Mouse (Mus musculus): ENCODE data around the gene Sumo2. TPM values are rescaled to one million over a fixed set of nuclear protein-coding genes. Genes with fewer than 3 reads are reported as not detected.
"Not testable (repeated sequence)": the region's sequence is repeated elsewhere in the genome, so short reads cannot be mapped to it uniquely, and the experiment has no call there.

Sumo2 gene
- polyA plus RNA-seq, 1 experiment, result 75.3 TPM

DNA sequence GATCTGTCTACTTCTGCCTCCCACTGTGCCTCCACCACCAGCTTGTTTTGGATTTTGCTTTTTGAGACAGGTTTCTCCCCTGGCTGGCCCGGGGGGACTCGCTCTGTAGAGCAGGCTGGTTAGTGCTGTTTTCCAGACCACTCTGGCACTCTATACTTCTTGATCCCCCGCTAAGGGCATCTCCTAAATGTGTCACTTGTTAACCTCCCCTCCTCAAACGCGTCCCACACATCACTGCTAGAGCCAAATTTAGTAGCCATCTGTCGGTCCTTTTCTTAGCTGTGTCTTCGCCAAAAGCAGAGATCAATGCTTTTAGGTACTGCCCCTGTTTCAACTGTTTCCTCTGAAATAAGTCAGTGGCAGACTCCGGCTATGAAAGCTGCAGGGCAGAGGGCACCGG lies 17.4 kb downstream of the Sumo2 start:
- no peak for DNase-seq (ENCODE audit: low read depth)

DNA sequence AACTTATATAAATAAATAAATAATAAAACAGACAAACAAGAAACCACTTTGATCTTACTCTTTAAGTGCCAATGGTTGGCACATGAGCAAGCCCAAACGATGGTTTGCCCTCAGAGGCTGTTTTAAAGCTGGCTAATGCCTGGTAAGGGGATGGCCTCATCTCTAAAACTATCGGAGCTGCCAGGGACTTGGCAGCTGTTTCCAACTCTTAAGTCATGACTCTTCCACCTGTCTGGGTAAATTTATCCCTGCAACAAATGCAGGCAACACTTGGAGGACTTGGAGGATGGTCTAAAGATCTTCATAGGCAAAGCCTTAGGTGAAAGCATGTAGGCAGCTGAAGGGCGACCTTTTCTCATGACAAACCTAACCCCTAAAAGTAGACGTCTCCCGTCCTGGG lies 19.1 kb downstream of the Sumo2 start:
- no peak for DNase-seq (ENCODE audit: low read depth)

DNA sequence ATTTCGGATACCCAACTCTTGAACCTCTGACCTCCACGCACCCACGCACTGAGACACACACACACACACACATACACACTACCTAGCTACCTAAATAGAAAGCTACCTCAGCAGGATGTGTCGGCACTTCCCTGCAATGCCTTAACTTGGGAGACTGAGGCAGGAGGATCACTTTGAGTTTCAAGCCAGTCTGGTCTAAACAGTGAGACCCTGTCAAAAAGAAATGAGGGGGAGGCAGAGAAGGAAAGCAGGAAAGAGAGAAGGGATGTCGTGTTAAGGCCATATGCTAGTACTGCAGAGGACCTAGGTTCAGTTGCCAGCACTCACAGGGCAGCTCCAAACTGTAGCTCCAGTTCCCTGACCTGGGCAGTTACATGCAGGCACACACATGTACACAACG lies 21.1 kb downstream of the Sumo2 start:
- DNase-seq (ENCODE audit: low read depth), result no peak

DNA sequence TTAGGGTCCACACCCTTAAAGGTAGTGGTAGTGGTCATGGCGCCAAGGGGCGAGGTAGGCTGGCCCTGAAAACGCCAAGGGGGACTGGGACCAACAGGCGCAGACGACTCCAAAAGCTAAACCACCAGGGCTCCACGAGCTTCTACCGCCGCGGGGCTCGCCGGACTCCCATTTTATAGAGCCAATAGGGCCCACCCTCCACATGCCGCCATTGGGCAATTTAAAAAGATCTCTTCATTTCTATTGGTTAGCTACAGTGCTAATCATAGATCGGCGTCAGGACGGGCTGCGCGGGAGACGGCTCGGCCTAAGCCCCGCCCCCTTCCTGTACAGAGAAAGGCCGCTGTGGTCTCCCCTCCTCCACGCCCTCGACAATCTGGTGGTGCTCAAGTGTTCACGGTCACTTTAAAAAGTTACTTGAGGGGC lies 21.8 kb downstream of the Sumo2 start, which contains the start of gene Jpt1:
Gene Jpt1, minus strand, starts transcription at position 150 of the 426 bp plus-strand sequence.
- no peak for DNase-seq (ENCODE audit: low read depth)

- no peak for DNase-seq (ENCODE audit: low read depth)
Observed at GRCm38 (mm10) chr11:115513271-115514237, 22.5 kb downstream of the Sumo2 start.

DNA sequence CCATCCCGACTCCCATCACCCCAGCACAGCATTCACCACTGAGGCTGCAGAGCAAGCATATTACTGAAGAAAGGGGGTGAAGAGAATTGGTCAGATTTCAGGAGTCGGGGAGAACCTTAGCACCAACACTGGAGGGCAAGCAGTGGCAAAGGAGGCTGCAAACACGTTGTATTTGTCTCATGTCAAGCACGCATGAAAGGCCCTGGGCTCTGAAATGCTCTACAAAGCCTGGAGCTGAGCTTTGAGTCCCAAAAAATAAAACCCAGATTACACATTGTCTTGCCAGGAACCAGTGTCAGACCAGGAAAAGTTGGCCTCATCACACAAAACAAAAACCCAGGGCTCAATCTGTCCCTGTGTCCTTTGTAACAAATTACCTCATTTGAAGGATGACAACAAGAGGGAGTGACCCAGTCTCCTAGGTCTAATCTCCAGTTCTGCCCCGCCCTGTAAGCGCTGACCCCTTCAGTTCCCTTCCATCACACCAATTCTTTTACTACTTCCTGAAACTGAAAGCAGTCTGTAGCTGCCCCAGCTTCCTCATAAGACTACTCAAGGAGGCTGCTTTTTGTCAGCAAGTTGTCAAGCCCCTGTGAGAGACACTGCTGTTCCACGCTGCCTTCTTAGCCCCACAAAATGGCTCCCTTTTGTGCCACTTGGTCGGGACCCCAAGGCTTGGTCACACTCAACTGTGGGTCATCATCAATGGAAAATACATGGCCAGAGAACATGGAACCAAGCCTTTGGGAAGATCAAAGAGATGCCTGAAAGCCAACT lies 23.5 kb downstream of the Sumo2 start:
- DNase-seq (ENCODE audit: low read depth), result no peak

GRCm38 (mm10) chr11:115512004-115512403 lies 24.1 kb downstream of the Sumo2 start:
- DNase-seq (ENCODE audit: low read depth), result no peak

DNA sequence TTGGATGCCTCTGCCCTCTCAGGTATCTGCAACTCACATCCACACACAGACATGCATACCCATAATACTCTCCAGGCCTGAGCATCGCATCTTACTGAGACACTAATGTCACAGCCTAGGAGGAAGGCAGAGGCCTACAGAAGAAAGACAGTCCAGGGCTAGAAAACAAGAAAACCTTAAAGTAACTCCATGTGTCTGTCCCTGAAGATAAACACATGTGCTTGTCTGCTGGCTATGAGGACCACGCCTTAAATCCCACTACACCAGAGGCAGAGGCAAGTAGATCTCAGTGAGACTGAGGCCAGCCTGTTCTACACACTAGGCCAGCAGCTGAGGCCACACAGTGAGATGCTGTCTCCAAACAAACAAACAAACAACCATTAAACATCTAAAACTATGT lies 25.0 kb downstream of the Sumo2 start:
- no peak for DNase-seq (ENCODE audit: low read depth)

DNA sequence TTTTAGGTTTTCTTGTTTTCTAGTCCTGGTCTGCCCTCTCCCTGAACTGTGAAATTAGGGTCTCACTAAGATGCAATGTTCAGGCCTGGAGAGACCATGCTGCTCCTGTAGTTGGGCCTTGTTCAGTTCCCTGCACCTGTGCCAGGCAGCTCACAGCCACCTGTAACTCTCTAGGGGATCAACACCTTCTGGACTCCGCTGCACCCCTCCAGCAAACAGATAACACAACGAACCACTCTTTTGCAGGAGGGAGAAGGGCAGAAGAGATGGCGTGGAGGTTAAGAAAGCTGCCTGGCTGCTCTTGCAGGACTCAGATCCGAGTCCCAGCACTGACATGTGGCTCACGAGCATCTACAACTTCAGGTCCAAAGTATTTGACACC lies 25.6 kb downstream of the Sumo2 start:
- DNase-seq (ENCODE audit: low read depth), result no peak

DNA sequence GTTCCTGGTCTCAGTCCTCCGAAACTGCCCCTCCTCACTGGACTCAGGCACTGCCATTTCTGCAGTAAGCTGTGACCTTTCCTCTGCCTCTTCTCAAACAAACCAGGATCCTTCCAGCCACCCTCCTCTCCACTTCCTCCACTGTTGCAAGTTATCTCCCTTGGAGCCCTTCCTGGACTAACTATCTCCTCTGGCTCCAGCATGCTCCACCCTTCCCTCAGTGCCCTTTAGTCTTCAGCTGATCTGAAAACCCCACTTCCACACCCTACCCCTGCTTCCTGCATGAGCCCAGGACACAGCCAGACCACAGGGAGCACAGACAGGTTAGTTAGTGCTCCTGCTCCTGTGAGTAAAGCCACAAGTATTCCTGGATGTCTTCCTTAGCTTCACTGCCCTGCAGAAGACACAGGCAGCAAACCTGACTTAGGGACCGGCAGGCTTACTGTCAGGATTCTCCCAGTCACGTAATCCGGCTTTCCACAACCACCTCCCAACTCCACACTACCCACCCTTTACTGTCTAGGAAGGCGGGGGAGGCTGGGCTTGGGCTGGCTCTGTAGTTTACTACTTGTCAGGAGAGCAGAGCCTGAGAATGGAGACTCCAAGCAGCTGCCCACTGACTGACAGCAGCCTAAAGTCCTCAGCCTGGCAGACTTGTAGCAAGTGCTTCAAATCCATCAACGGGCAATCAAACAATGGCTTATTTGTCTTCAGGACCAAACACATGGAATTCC lies 26.1 kb downstream of the Sumo2 start:
- DNase-seq (ENCODE audit: low read depth), result no peak

DNA sequence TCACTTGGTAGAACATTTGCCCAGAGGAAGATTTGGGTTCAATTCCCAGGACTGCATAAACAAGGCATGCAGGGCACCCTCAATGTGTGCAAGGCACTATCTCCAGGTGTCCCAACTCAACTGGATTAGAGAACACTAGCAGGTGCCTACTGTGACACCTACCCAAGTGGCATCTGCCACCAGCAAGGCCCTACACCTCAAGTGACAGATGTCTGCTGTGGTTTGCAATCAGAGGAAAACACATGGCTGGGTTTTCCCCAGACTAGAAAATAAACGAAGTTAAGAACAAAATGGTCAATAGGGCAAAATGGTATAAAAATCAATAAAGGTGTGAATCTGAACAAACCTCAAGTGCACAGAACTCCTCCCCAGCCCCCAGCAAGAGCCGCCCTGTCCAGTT lies 28.0 kb downstream of the Sumo2 start:
- no peak for DNase-seq (ENCODE audit: low read depth)

DNA sequence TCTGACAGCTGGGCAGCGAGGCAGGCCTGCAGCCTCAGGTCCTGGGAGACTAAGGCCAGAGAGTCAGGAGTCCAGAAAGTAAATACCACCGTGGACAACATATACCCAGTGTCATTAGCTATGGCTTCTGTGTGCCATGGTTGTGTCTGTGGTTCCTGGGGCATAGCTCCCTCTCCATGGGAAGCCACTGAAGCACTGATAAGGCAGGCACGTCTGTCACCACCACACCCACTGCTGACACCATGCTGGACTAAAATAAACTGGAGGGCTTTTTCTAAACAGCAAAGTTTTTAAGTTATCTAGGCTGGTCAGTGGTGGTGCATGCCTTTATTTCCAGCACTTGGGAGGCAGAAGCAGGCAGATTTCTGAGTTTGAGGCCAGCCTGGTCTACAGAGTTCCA lies 29.5 kb downstream of the Sumo2 start:
- DNase-seq (ENCODE audit: low read depth), result no peak

DNA sequence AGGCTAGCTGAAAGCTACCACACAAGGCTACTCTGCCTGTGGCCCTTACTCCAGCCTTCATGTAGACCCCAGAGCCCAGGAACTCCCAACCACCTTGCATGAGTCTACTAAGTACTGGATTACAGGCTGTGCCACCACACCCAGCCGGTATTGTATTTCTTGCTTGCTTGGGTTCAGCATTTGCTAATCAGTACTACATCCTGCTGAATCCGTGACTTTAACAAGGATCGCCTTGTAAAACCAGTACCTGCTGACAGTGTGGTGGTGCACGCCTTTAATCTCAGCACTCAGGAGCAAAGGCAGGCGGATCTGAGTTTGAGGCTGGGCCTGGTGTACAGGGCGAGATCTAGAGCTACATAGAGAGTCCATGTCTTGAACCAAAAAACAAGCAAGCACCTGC lies 33.4 kb downstream of the Sumo2 start:
- DNase-seq (ENCODE audit: low read depth), result no peak

DNA sequence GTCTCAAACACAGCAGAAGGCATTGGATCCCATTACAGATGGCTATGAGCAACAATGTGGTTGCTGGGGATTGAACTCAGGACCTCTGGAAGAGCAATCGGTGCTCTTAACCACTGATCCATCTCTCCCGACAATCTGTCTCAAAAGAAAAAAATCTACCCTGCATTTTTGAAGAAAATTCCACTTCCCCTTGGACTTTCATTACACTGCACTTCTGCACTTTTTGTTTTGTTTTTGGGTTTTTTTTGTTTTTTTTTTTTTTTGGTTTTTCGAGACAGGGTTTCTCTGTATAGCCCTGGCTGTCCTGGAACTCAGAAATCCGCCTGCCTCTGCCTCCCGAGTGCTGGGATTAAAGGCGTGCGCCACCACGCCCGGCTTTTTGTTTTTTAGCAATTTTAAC lies 39.5 kb downstream of the Sumo2 start:
- not testable (repeated sequence) for DNase-seq (ENCODE audit: low read depth)

- no peak for DNase-seq (ENCODE audit: low read depth)
Observed at GRCm38 (mm10) chr11:115492387-115492786, 43.7 kb downstream of the Sumo2 start.

- no peak for DNase-seq (ENCODE audit: low read depth)
Observed at GRCm38 (mm10) chr11:115491356-115492083, 44.6 kb downstream of the Sumo2 start, which contains the start of gene Nt5c. Gene Nt5c (minus strand): TSS chr11:115491862.

DNA sequence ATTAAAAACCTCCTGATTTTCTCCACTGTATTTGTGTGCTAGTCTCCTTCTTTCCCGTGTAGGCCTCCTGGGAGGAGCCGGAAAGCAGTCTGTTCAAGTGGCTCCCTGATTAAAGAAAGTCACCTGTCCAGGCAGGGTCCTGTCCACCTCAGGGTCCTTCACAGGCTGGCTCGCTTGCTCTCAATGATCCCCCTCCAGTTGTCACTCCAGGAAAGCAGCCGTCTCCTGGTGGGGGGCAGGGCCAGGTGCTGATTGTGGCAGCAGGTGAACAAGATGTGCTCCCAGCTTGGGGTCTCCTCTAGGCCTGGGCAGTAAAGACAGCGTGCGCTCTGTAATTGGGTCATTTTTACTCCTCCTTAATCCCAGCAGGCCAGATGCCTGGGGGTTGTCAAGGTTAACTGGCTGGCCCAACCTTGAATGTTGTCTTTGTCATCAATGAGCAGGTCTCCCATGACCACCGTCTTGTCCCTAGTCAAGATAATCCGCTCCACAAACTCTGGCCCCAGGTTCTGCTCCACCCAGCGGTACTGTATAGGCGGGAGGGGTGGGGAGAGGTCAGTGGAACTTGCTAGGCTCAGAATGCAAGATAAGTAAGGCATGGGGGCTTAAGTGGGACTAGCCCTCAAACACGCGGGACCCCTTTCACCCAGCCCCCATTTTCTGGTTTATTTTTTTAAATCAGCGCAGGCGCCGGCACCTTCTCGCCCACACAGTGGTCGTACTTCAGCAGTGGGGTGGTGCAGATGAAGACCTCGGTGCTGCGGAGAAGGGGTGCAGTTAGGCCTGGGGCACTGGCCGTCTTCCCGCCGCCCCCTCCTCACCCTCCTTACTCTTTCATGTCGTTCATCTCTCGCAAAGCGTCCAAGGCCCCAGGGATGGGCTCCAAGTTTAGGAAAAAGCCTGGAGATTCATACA lies 45.4 kb downstream of the Sumo2 start:
- DNase-seq (ENCODE audit: low read depth), result no peak

GRCm38 (mm10) chr11:115488551-115489104 lies 47.4 kb downstream of the Sumo2 start:
- no peak for DNase-seq (ENCODE audit: low read depth)

- no peak for DNase-seq (ENCODE audit: low read depth)
Observed at GRCm38 (mm10) chr11:115485155-115485554, 50.9 kb downstream of the Sumo2 start.

GRCm38 (mm10) chr11:115483726-115484125 lies 52.4 kb downstream of the Sumo2 start:
- no peak for DNase-seq (ENCODE audit: low read depth)

All from gonadal fat pad, adult 2 months (tissue).